Mouse (Mus musculus) stomach, postnatal 0 days (tissue): ENCODE data around the gene Zfp335. TPM values are rescaled to one million over a fixed set of nuclear protein-coding genes. Genes with fewer than 3 reads are reported as not detected.
A peak's percentile ranks its signal among the peaks of the same experiment; 100 is the strongest.

ENCODE experiments used
- ATAC-seq: fragments of 200-750 bp; cut with Nextera tagmentation; 2 replicates; pipeline ENCODE4 v1.8.0; 2017; ENCODE audit not compliant: low FRiP score, low TSS enrichment
- DNase-seq: peaks from one replicate; pipeline ENCODE4 v3.0.0-alpha.2; 2016; ENCODE audit warnings: low spot score
- H3K27ac ChIP-seq: fragments of 300-500 bp; sonication (generic); replicated peaks from 2 replicates; pipeline ENCODE4 v1.5.1; 2014; ENCODE audit warnings: mild to moderate bottlenecking, control low read depth
- H3K27me3 ChIP-seq: fragments of 300-500 bp; sonication (generic); 2 replicates; pipeline ENCODE4 v1.6.1; 2014; ENCODE audit warnings: low read length; ENCODE audit not compliant: control insufficient read depth, insufficient read depth
- H3K36me3 ChIP-seq: fragments of 300-500 bp; sonication (generic); 2 replicates; pipeline ENCODE4 v1.6.1; 2014; ENCODE audit warnings: low read length, mixed read lengths; ENCODE audit not compliant: control insufficient read depth, insufficient read depth
- H3K4me1 ChIP-seq: fragments of 300-500 bp; sonication (generic); replicated peaks from 2 replicates; pipeline ENCODE4 v1.6.1; 2014; ENCODE audit warnings: antibody characterized with exemption; ENCODE audit not compliant: control insufficient read depth, insufficient read depth
- H3K4me2 ChIP-seq: fragments of 300-500 bp; sonication (generic); replicated peaks from 2 replicates; pipeline ENCODE4 v1.6.1; 2014; ENCODE audit warnings: low read depth, mild to moderate bottlenecking, control low read depth, moderate library complexity
- H3K4me3 ChIP-seq: fragments of 300-500 bp; sonication (generic); 2 replicates; pipeline ENCODE4 v1.5.1; 2014; ENCODE audit warnings: low read depth, low read length, control low read depth
- H3K9ac ChIP-seq: fragments of 300-500 bp; sonication (generic); 2 replicates; pipeline ENCODE4 v1.6.1; 2014; ENCODE audit warnings: mild to moderate bottlenecking, low read length, control low read depth, mixed read lengths
- H3K9me3 ChIP-seq: fragments of 300-500 bp; sonication (generic); 2 replicates; pipeline ENCODE4 v1.6.1; 2016; ENCODE audit warnings: low read length; ENCODE audit not compliant: control insufficient read depth
- CTCF ChIP-seq: IDR thresholded peaks from 2 replicates; pipeline ENCODE4 v1.5.1; 2016; ENCODE audit warnings: antibody characterized with exemption, low read depth, mild to moderate bottlenecking, moderate library complexity
- EP300 ChIP-seq: optimal IDR thresholded peaks from 2 replicates; pipeline ENCODE3; 2016; ENCODE audit warnings: antibody characterized with exemption
- WGBS: fragments of 180-500 bp; shearing (Covaris S2); extraction: QIAGEN DNeasy Blood & Tissue Kit; methylation state at CpG from one replicate; pipeline ENCODE4 v1.1.7; 2014; 5-methylcytosine and 5-hydroxymethylcytosine counted together
- polyA plus RNA-seq: library from polyadenylated mRNA; unstranded; fragments of >200 nt; fragmentation: Nextera tagmentation; extraction: Ambion mirVana; gene quantifications from 2 replicates; pipeline ENCODE4 v1.2.1, GENCODE M21; 2015

The Zfp335 gene
- polyA plus RNA-seq, 1 experiment from 2014 or later: 3.7 TPM

GRCm38 (mm10) chr2:164890411-164891049 lies 21.0 kb downstream of the Zfp335 start:
- H3K4me1 ChIP-seq: no peaks in the 10 kb centered on the region
- peaks cover 80% of the 10 kb centered on the region for H3K36me3 ChIP-seq
- no peak; the same call in 1 of the 2 replicates for ATAC-seq
- DNase-seq: no peak
- 0 out of 2 replicates have a peak overlapping the region, but pooled peaks have one; percentile 13 for H3K27ac ChIP-seq
- H3K9ac ChIP-seq: no peak overlapping the region
- TF ChIP-seq CTCF (no peak), EP300 (no peak)
- no peaks in the 10 kb centered on the region for H3K9me3 ChIP-seq
- H3K4me3 ChIP-seq: no peak overlapping the region
- WGBS: 86% methylated on average over 24 of the region's 24 CpGs
- no peaks in the 10 kb centered on the region for H3K27me3 ChIP-seq
- H3K4me2 ChIP-seq: no peak overlapping the region

GRCm38 (mm10) chr2:164889960-164890359 lies 21.6 kb downstream of the Zfp335 start:
- H3K4me2 ChIP-seq: no peak overlapping the region
- peak; percentile 64 for DNase-seq
- 61% methylated on average over 2 of the region's 2 CpGs for WGBS
- H3K36me3 ChIP-seq: peaks cover 80% of the 10 kb centered on the region
- H3K4me1 ChIP-seq: no peaks in the 10 kb centered on the region
- 0 out of 2 replicates have a peak overlapping the region, but pooled peaks have one; percentile 13 for H3K27ac ChIP-seq
- TF ChIP-seq EP300 (no peak), CTCF (no peak)
- no peak overlapping the region for H3K9ac ChIP-seq
- H3K4me3 ChIP-seq: no peak overlapping the region
- H3K9me3 ChIP-seq: no peaks in the 10 kb centered on the region
- no peaks in the 10 kb centered on the region for H3K27me3 ChIP-seq
- peak; percentile 69 for ATAC-seq

- no peak for DNase-seq
- no peaks in the 10 kb centered on the region for H3K27me3 ChIP-seq
- no peak overlapping the region for H3K4me3 ChIP-seq
- peaks cover 86% of the 10 kb centered on the region for H3K36me3 ChIP-seq
- WGBS: 82% methylated on average over 12 of the region's 12 CpGs
- H3K9ac ChIP-seq: no peak overlapping the region
- H3K9me3 ChIP-seq: no peaks in the 10 kb centered on the region
- no peak overlapping the region for H3K27ac ChIP-seq
- H3K4me1 ChIP-seq: no peaks in the 10 kb centered on the region
- no peak for ATAC-seq
- TF ChIP-seq CTCF (no peak), EP300 (no peak)
- no peak overlapping the region for H3K4me2 ChIP-seq
Observed at GRCm38 (mm10) chr2:164888996-164889395, 22.6 kb downstream of the Zfp335 start.

GRCm38 (mm10) chr2:164886617-164887016 lies 24.9 kb downstream of the Zfp335 start:
- Histone ChIP-seq H3K4me1 (no peaks in the 10 kb centered on the region), H3K27ac (no peak overlapping the region), H3K9me3 (no peaks in the 10 kb centered on the region), H3K36me3 (peaks cover 69% of the 10 kb centered on the region), H3K4me3 (no peak overlapping the region), H3K9ac (no peak overlapping the region), H3K27me3 (no peaks in the 10 kb centered on the region), H3K4me2 (no peak overlapping the region)
- TF ChIP-seq CTCF: no peak
- TF ChIP-seq EP300: no peak
- ATAC-seq (no peak), DNase-seq (no peak)
- WGBS: 88% methylated on average over 10 of the region's 10 CpGs

- H3K9ac ChIP-seq: peak overlapping the region; percentile 18; the same call in 1 of the 2 replicates
- WGBS: 35% methylated on average over 7 of the region's 7 CpGs
Observed at GRCm38 (mm10) chr2:164885788-164886187, 25.8 kb downstream of the Zfp335 start.

GRCm38 (mm10) chr2:164882619-164883018 lies 28.9 kb downstream of the Zfp335 start:
- H3K4me3 ChIP-seq: no peak overlapping the region
- H3K36me3 ChIP-seq: peaks cover 31% of the 10 kb centered on the region
- TF ChIP-seq CTCF (no peak), EP300 (no peak)
- 0 out of 2 replicates have a peak, but pooled peaks cover 3% of the 10 kb centered on the region for H3K4me1 ChIP-seq
- H3K9ac ChIP-seq: no peak overlapping the region
- no peaks in the 10 kb centered on the region for H3K9me3 ChIP-seq
- no peak for DNase-seq
- no peak for ATAC-seq
- no peak overlapping the region for H3K27ac ChIP-seq
- 68% methylated on average over 9 of the region's 9 CpGs for WGBS
- H3K27me3 ChIP-seq: no peaks in the 10 kb centered on the region
- H3K4me2 ChIP-seq: no peak overlapping the region

More at GRCm38 (mm10) chr2:164885788-164886187, 25.8 kb downstream of the Zfp335 start:
- TF ChIP-seq CTCF (no peak), EP300 (no peak)
- ATAC-seq: no peak; the same call in 1 of the 2 replicates
- no peak overlapping the region for H3K4me2 ChIP-seq
- H3K27me3 ChIP-seq: no peaks in the 10 kb centered on the region
- H3K27ac ChIP-seq: no peak overlapping the region
- DNase-seq: peak; percentile 44
- H3K4me3 ChIP-seq: no peak overlapping the region
- no peaks in the 10 kb centered on the region for H3K9me3 ChIP-seq
- no peaks in the 10 kb centered on the region for H3K4me1 ChIP-seq
- H3K36me3 ChIP-seq: peaks cover 61% of the 10 kb centered on the region
